Mouse (Mus musculus): ENCODE results near the gene Mga.

Gene Mga

DNA sequence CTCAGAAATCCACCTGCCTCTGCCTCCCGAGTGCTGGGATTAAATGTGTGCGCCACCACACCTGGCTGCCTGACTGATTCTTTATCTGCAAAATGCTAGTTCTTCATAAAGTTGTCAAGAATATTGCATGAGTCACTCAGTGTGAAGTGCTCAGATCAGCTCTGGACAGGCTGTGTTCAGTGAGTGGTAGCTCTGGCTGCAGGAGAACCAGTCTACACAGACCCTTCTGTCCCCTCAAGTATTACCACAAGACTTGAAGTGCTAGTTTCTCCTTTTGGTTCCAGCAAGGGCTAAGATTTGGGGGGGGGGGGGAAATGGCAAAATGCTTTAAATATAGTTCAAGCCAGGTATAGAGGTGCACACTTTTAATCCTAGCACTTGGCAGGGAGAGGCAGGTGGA, 90.4 kb downstream of the Mga start:
- in situ Hi-C loops (cut with MseI, MboI): no loop called here

GRCm38 (mm10) chr2:119988952-119989351, 91.9 kb downstream of the Mga start:
- in situ Hi-C loops (cut with MseI, MboI): no loop called here

DNA sequence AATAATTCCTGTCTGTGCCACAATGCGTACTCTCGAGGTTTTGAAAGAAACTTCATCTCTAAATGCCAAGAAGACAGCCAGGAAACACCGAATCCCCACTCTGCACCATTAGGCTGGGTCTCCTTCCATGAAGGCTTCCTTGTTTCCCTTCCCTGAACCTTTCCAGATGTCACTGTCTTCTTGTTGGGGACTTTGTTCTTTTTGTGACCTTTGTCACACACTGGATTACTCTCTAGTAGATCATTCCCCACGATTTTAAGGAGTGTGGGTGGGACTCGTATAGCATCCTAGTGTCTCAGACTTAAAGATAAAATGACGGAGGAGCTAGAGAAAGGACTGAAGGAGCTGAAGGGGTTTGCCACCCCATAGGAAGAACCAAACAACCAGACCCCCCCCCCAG, 93.9 kb downstream of the Mga start:
- in situ Hi-C loops (cut with MseI, MboI): no loop called here

GRCm38 (mm10) chr2:119992349-119992748, 95.3 kb downstream of the Mga start:
- in situ Hi-C loops (cut with MseI, MboI): no loop called here

GRCm38 (mm10) chr2:119993515-119993914, 96.5 kb downstream of the Mga start:
- in situ Hi-C loops (cut with MseI, MboI): no loop called here

- in situ Hi-C loops (cut with MseI, MboI): no loop called here
Measured at GRCm38 (mm10) chr2:119994839-119995238, 97.8 kb downstream of the Mga start.

DNA sequence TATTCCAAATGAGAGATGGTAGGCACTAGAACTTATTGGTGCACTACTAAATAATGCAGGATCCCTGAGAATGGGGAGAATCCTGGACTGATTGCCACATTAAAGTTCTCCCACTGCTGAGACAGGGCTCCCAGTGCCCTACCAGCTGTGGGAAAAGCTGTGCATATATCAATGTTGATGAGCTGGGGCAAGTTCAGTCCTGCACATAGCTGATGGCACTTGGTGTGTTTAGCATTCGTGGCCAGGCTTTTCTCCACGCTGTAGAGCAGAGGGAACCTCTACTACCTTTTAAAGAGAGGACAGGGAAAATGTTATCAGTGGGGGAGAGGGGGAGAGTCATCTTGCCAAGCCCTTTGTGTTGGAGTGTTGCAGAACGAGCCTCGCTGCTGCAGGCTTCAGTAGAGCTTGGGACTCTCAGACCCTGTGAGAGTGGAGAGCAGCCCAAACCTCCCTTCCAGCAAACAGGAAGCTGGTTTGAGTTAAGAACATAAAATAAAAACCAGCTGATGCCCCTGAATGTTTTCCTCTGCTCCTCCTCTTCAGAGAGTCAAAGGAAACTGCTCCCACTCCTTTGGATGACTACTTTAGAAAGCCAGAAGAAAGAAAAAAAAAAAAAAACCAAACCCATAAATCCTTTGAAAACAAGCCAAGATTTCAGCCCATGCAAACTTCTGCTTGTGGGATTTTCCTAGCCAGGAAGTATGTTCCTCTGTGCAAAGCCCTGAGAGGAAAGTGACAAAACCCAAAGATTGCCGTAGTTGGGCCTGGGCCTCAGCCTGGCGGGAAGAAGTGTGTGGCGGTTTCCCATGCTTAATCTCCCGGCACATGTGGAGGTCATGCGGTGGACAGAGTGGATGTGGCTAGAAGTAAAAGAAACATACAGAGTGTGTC, 98.6 kb downstream of the Mga start:
- in situ Hi-C loops (cut with MseI, MboI): no loop called here

- in situ Hi-C loops (cut with MseI, MboI): no loop called here
Measured at GRCm38 (mm10) chr2:119997354-119997753, 100.3 kb downstream of the Mga start.

DNA sequence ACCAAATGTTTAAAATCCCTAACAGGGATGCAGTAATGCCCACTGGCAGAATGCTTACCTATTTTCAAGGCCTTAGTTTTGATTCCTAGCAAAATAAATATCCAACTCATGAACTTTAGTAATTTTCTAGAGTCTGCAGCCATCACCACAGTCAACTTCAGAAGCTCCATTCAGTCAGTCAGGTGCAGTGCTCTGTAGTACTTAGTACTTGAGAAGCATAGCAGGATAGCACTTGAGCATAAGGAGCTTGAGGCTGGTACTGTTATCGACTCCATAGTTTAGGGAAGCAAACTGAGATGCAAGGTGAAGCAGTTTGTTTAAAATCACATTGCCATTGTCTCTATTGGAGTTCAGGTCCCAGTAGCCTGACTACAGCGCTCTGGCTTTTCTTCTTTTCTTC, 102.7 kb downstream of the Mga start:
- in situ Hi-C loops (cut with MseI, MboI): no loop called here

DNA sequence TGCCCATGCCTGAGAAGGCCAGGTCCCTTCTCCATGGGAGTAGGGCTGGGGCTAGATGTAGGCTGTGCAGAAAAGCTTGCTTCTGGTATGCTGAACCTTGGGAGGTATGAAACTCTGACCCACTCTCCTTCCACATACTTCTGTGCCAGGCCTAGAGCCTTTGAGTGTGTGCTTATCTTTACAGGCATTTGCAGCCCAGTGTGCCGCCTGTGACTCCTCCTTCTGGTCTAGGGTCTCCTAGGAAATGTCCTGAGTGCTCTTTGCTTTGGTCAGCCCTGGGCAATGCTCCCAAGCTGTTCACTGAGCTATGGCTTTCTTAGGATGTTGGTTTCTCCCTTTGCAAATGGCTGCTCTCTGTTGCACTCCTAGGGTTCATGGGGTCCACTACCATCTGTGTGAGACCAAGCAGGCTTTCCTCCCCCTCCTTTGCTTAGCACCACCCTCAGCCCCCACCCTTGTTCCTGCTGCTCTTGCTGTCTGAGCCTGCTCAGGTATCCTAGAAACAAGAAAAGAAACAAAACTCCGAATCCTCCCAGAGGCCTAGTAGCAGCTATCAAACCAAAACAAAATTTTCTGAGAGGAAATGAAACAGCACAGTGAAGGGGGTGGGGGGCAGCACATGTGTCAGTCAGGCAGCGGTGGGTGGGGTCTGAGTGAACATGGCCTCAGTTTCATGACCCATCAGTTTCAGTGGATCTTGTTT, 104.0 kb downstream of the Mga start:
- in situ Hi-C loops (cut with MseI, MboI): no loop called here

DNA sequence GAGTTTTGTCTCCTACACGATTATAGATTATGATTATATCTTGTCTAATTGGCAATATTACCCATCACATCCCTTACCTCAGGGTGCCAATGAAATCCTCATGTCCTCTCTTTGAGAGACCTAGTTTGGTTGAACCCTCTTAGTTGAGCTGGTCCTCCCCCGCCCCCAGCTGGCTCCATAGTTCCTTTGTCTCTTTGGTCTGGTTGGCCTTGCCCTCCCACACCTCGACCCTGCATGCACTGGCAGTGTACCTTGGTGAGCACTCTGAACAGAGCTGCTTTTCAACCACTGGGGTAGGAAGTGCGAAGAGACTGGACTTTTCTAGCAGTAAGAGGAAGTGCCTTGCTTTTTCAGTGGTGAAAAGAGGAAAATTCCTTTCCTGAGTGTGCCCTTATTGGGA, 104.9 kb downstream of the Mga start:
- in situ Hi-C loops (cut with MseI, MboI): no loop called here

DNA sequence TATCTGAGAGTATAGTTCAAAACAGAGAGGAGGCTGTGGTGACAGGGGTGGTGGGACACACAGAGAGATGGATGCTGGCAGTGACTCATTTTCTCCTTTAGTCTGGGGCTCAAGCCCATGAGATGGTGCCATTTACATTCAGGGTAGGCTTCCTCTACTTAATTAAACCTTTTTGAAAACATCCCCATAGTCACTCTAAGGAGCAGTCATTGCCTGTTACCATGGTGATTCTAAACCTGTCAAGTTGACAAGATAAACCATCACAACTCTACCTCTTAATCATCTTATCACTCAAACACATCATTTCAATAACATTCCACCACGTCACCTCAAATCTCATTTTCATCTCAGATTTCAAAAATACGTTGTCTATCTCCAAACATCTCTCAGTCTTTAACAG, 106.9 kb downstream of the Mga start:
- in situ Hi-C loops (cut with MseI, MboI): no loop called here

DNA sequence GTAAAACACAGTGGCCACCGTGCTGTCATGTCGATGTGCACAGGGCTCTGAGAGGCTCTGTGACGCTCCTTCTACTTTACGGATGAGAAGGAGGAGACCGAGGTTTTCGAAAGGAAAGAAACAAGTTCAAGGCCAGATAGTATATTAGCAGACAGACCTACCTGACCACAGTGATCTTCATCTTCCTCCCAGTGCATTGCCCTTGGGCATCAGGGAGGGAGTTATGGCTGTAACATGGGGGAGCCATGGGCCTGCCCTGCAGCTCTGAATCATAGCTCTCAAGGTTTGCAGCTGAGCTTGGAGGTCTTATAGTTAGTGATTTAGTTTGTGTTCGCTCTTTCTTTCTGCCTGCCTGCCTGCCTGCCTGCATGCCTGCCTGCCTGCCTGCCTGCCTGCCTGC, 109.7 kb downstream of the Mga start:
- in situ Hi-C loops (cut with MseI, MboI): no loop called here

DNA sequence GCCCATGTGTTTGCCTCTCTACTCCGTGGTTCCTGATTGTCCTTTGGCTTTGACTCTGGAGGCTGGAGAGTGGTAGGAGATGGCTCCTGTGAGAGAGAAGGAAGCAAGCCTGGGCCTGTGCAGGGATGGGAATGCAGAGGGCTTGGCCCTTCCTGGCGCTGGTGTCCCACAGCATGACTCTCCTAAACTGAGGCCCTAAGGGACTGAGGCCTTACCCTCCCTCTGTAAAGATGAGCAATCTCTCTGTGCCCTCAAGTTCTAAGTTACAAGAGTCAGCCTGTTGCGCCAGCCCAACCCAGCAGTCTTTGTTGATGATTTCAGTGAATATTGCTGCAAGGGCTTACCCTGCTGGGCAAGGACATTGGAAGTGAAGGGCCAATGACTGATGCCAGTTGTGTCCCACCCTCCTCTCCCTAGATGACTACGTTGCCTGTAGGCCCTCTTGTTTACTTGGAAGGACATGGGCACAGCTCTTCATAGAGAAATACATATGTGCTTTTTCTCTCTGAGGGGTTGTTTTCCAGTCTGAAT, 110.7 kb downstream of the Mga start:
- in situ Hi-C loops (cut with MseI, MboI): no loop called here

- in situ Hi-C loops (cut with MseI, MboI): no loop called here
Measured at GRCm38 (mm10) chr2:120008672-120009071, 111.6 kb downstream of the Mga start.

- in situ Hi-C loops (cut with MseI, MboI): loop anchor here in 1 of 2 experiments (5.0 kb wide), 1 partner anchor 34 kb away; no protein-coding TSS in a partner anchor
Measured at GRCm38 (mm10) chr2:120011462-120012200, 114.6 kb downstream of the Mga start.

DNA sequence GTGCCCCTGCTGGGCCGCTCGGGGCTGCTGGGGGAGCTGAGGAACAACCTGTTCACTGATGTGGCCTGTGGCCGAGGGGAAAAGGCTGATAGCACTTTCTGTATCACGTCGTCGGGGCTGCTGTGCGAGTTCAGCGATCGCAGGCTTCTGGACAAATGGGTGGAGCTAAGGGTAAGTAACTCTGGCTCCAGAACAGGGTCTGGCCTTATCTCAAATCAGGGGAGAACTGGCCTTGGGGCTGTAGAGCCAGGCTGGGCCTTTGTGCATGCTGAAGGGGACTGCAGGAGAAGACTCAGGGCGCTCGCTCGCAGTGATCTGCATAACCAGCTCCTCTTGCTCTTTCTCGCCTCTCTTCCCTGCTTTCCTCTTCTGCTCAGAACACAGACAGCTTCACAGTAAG, 115.9 kb downstream of the Mga start:
- in situ Hi-C loops (cut with MseI, MboI): loop anchor here in 1 of 2 experiments (5.0 kb wide), 1 partner anchor 36 kb away; no protein-coding TSS in a partner anchor

DNA sequence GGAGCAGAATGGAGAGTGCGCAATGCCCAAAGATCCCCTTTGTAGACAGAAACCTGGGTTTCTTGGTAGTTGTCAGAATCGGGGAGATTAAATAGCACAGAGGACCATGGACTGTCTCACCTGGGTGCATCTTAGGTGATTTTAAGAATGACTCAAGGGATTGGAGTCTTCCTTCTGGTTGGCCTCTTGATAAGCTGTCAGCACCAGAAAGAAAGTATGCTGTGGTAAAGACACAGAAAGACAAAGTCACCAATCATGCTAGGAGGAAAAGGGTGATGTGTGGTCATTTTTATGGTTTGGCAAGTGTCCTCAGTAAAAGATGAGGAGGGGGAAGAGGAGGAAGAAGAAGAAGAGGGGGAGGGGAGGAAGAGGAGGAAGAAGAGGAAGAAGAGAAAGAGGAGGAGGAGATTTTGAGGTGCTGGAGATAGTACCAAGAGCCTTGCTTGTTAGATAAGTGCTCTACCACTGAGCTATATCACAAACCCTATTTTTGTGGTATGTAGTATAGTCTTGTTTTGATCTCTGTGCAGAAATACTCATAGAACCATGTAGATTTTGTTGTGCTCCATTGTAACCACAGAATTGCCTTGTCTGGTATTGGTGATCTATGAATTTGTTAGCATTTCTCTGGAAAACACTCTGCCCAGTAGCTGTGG, 116.9 kb downstream of the Mga start:
- in situ Hi-C loops (cut with MseI, MboI): loop anchor here in 1 of 2 experiments (5.0 kb wide), 1 partner anchor 37 kb away; no protein-coding TSS in a partner anchor

DNA sequence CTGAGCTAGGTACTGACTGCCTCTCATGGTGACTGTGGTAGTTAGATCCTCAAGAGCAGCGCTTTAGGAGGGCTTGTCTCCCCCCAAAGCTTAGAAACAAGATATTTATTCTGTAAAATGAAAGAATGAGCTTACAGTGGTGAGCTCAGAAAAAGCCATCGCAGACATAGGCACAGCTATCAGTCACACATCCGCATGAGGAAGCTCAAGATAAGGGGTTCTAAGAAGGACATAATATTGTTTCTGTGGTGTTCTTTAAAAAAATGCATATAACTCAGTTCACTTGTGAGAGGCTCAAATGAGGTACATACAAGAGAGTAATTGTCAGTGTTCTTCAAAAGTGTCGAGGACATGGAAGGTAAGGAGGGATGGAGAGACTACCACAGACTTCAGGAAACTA, 118.9 kb downstream of the Mga start:
- in situ Hi-C loops (cut with MseI, MboI): no loop called here

DNA sequence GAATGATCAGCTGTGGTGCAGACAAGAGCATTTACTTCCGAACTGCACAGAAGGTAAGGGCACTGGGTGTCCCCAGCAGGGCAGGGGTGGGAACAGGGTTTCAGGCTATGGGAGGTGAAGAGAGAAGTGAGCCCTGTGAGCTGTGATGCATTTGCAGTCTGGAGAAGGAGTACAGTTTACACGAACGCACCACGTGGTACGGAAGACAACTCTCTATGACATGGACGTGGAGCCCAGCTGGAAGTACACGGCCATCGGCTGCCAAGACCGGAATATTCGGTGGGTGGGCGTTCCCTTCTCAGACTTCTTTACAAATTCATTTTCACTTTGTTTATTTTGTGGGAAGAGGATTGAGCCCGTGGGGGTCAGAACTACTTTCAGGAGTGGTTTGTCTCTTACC, 120.6 kb downstream of the Mga start:
- in situ Hi-C loops (cut with MseI, MboI): no loop called here

Data from mouse trophoblast stem cell (cell line).